Mouse (Mus musculus) gonadal fat pad, adult 2 months (tissue): ENCODE results near the gene Syt17. TPM values are rescaled to one million over a fixed set of nuclear protein-coding genes. Genes with fewer than 3 reads are reported as not detected.
A peak's percentile ranks its signal among the peaks of the same experiment; 100 is the strongest.
"Not testable (repeated sequence)": the region's sequence is repeated elsewhere in the genome, so short reads cannot be mapped to it uniquely, and the experiment has no call there.

ENCODE experiments used
- DNase-seq: peaks from one replicate; pipeline ENCODE4 v3.0.0-alpha.2; 2012; ENCODE audit warnings: low read depth
- polyA plus RNA-seq: library from polyadenylated mRNA; depleted of rRNA; stranded (reverse); fragments of >200 nt; gene quantifications from 2 replicates; pipeline ENCODE4 v1.2.3, GENCODE M21; 2012; rRNA removed

Gene Syt17
- polyA plus RNA-seq, 1 experiment: 0.62 TPM

- DNase-seq: no peak
Observed at GRCm38 (mm10) chr7:118376590-118376989, 71.4 kb downstream of the Syt17 start.

DNA sequence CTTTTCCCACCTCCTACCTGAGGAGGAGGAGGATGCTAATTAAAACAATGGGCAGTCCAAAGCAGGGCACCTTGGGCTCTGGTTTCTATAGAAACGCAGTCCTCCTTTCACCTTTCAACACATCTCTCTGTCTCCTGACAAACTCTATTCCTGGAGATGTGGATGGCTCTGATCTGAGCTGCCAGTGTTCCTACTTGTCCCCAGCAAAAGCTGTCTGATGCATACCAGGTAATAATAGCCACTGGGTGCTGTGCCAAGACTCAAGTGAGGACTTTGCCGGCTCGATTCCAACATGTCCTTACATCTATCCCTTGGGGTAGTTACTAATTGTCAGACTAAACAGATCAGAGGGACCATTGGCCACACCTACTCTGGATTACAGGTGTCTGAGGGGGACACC is 72.7 kb downstream of the Syt17 start:
- no peak for DNase-seq

DNA sequence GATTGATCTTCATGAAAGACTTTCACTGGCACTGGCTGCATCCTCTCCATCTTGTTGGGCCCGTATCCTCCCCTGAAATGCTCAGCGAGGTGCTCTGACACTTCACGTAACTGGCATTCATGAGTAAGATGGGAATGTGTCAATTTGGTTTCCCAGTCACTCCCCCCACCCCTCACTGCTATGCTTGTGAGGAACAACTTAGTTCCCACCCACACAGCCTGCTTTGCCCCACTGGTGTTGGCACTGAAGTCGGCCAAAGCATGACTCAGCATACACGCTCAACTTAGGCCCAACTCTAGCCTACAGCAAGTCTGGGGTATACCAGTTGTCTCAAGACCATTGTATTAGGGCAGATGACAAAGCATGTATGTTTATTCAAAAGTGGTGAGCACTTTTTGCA is 76.7 kb downstream of the Syt17 start:
- no peak for DNase-seq

GRCm38 (mm10) chr7:118369705-118370104 is 78.3 kb downstream of the Syt17 start:
- no peak for DNase-seq

DNA sequence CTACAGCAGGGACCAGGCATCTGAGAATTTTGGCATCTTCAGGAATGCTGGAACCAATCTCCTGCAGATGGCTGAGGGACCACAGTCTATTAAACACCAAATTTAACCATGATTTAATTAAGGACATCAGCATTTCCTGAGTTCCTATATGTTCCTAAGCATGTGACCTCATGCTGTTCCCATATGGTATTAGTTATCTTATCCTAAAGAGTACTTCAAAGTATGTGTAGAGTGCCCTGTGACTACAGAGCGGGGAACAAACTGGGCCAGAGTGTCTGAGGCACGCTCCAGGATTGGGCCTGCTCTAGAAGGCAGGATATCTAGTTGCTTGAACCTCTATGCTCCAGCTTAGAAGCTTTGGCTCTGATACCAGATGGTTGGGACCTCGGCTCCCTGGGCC is 82.1 kb downstream of the Syt17 start:
- no peak for DNase-seq

DNA sequence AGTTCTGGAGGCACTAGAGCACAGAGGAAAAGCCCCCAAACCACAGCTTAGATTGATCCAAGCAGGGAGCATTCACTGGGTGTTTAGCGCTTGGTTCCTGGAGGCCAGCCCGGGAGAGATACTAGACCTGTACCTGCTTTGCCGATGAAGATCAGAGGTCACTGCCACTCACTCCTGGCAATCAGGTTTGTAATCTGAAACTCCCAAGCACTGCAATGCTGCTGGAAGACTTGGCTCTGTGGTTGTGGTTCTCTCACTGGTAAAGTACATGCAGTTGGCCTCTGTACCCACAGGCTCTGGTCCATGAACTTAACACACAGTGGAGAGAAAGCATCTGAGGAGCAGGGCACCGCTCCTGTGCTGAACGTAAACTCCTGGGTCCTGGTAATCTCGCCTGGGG is 82.8 kb downstream of the Syt17 start:
- DNase-seq: no peak

DNA sequence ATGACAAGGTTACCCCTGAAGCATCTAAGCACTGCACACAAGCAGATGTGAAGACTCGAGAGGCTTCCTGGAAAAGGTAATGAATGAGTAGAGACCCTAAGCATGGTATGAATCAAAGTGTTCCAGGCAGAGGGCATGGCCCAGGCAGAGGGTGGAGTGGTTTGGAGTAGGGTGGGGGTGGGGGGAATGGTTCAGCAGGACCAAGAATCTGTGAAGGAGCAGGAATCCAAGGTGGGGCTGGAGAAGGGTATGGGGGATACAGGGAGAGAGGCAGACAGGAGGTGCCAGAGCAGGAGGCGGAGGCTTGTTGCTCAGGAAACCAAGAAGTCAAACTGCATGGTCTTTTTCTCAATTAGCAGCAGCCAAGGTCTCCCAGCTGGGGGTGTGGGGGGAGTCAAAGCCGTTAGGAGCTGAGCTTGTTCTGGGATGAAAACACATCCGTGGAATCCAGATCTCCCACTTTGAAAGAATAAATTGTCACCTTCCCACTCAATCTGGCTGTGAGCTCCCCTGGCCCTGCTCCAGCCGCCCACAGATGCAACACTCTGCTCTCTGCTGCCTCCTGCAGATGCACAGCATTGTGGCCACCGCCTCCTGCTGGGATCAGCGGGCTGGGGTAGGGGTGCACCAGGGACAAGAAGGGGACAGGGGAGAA is 83.5 kb downstream of the Syt17 start:
- peak; percentile 8 for DNase-seq

DNA sequence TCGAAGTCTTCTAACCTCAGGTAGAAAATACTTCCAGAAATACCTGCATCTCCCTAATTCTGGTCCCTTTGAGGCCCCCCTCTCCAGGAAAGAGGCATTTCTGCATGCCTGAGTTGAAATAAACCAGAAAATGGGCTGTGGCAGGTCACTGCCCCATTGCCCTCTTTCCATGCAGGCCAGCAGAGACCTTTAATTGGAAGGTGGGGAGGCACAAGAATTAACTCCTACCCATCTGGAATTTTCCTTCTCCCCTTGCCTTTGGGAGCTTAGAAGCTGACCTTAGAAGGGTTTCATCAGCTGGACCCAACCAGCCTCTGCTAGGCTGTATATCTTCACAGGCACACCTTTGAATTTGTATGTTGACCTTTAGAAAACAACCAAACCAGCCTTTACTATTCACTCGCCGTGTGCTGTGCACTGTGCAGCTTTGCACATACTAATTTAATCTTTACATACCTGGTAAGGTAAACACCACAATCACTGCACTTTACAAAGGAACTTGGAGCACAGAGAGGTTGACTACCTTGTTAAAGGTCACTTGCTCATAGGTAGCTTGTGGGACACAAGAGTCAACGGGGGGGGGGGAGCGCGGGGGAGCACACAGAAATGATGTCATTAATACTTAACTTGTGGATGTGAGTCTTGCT is 84.3 kb downstream of the Syt17 start:
- no peak for DNase-seq

- no peak for DNase-seq
Observed at GRCm38 (mm10) chr7:118362931-118363330, 85.1 kb downstream of the Syt17 start.

- DNase-seq: no peak
Observed at GRCm38 (mm10) chr7:118362258-118362657, 85.8 kb downstream of the Syt17 start.

DNA sequence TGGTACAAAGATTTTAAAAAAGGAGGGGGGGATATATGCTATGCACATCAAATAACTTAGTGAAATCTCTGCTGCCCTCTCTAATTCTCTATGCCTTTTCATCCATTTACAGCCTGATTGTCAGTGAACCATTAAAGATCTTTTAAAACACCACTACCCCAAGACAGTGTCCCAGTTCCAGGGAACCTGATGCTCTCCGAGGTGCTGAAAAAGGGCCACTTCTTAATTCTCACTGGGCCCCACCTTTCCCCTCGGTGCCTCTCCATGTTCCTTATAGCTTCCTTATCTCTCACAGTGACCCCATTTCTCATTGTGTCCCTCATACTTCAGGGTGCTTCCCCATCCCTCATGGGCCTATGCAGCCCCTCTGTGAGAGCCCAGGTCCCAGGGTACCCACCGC is 89.0 kb downstream of the Syt17 start:
- no peak for DNase-seq

DNA sequence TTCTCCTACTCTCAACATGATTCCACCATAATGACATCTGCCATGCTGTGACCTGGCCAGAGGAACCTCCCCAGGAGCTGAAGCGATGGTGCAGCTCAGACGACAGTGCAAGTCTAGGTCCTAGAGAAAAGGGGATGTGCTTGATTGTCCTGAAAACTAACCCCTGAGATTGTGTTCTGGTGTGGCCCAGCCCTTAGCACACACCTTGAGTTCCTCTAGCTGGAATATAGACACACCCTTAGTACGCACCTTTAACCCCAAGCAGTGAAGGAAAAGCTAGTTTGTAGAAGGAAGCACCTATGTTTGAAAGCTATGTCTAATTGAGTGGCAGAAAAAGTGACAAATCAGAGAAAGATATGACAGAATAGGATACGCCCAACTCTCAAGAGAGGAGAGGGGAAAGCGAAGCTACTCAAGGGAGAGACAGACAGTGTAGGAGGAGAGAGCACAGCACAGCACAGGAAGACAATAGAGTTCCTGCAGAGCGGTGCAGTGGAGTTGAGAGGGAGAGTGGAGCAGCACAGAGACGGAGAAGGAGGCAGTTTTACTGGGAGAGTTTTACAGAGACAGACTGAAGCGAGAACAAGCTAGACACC is 91.5 kb downstream of the Syt17 start:
- DNase-seq: not testable (repeated sequence)

DNA sequence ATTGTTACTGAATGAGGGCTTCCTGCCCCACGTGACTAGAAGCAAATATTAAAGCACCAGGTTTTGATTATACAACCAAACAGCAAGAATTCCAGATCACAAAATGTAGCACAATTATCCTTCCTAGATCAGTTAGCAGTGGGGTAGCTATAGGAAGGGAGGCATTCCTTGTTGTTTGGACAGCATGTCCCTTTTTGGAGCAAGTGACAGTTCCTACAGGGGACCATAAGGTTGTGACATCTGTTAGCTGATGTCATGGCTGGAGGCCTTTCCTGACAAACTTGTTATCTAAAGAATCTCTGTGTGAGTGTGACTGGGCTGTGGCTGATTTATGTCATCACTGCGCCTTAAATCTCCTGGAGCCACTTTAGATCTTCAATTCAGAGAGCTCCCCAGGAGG is 97.2 kb downstream of the Syt17 start:
- no peak for DNase-seq

DNA sequence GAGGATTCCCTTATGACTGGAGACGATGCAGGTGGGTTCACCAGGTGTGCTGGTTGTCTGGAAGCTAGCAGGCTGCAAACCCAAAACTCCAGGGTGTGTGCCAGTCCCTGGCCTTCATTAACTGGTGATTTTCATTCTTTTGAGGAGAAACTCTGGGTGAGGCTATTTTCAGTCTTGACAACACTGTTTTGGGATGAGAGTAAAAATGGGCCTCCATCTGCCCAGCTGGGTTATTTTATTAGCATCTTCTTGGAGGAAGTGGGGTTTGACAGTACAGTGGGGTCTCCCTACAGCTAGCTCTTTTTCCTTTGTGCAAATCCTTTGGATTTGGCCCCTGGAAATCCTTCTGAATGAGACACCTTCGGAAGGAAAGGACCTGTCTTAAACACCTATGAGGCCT is 101.1 kb downstream of the Syt17 start:
- DNase-seq: no peak

DNA sequence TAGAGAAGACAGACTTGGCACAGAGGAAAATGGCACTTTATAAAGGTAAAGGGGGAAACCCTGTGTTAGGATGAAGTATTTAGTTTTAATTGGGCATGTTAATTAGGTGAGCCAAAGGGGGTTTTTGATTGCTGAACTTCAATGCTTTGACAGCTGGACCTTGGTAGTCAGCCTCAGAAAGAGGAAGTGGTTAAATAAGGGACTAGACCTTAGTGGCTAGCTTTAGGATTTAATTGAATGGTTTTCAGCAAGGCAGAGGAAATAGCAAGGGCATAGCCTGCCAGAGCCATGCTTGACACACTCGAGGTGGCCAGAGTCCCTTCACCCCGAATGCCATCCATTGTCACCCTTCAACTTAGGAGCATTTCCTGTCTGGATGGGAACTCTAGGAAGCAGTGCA is 101.6 kb downstream of the Syt17 start:
- DNase-seq: no peak

- DNase-seq: no peak
Observed at GRCm38 (mm10) chr7:118345396-118345795, 102.6 kb downstream of the Syt17 start.

DNA sequence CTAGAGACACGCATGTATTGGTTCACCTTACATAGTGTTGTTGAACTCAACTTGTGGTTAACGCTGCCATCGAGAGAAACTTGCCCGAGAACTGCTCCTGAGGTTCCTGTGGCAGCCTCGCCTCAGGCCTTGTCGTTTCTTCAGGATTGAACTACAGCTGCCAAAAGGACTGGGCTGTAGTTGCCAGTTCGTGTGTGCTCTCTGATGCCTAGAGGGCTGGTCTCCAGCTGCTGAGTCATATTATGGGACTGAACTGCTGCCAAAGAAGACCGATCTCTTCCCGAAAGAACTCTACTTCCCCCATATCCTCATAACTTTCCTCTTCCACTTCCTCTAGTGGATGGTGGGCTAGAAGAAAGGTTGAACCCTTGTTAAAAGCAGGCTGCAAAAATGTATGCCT is 103.3 kb downstream of the Syt17 start:
- no peak for DNase-seq

Other genes with a start within 250 kb of the Syt17 start
- 33.3 and 37.6 TPM in 2 replicates for gene Smg1, start 204.6 kb downstream of the Syt17 start, polyA plus RNA-seq
- gene Itpripl2, start 43.8 kb upstream of the Syt17 start, polyA plus RNA-seq: 8.6 and 8.9 TPM in 2 replicates
- 45.8 and 51.6 TPM in 2 replicates for gene Coq7, start 85.1 kb upstream of the Syt17 start, polyA plus RNA-seq
- 1.3 and 1.5 TPM in 2 replicates for gene Tmc7, start 136.5 kb upstream of the Syt17 start, polyA plus RNA-seq
- 21.6 and 26.3 TPM in 2 replicates for gene Tmc5, start 149.1 kb upstream of the Syt17 start, polyA plus RNA-seq